Mouse (Mus musculus): ENCODE measurements around the gene Mvb12b.

DNA sequence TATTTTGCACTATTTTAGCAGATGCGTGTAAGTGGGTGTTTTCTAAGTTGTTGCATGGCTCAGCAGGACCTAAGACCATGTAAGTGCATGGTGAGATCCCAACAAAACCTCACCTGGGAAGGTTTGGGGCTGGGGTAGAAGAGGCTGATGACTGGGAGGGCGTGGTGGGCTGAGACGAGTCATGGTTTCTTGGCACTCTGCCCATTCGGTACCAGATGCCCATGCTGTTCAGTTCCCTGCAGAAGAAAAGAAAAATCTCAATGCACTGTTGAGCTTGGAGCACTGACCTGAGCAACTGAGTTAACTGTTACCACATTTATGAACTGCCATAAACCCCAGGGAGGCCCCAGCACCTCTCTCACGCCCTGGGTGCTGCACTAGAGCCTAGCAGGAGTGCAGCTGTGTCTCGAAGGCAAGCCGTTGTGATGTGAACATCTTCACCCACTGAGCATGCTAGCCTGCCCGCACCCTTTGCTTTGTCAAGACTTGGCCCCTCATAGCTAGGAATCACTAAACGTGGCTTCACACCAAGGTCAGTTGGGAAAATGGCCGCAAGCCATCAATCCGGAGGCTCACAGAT is 62.7 kb downstream of the Mvb12b start:
- TF ChIP-seq POLR2A (IDR thresholded peaks at IDR 0.05; ENCODE audit: extremely low read depth, insufficient read depth, low read length) (no peak), CTCF (IDR thresholded peaks at IDR 0.05; ENCODE audit: low read depth, low read length) (no peak)
